8 mouse cellular contexts compared by ENCODE assay signal in genomic region chr12:98347550-98348318, GRCm38 (mm10).
DNase-seq lines count a peak whose midpoint lies in the region; ATAC-seq and TF ChIP-seq lines count a peak whose summit lies in the region.

No protein-coding gene starts in this region.

- no peak for TF ChIP-seq EP300 in heart, postnatal 0 days (IDR thresholded peaks at IDR 0.05; ENCODE audit: low read depth)

- no peaks in the 10 kb centered on the region for H3K4me1 ChIP-seq in heart, postnatal 0 days (ENCODE audit: control insufficient read depth, insufficient read depth)

- H3K4me2 ChIP-seq in heart, postnatal 0 days (ENCODE audit: low read depth, low read length) = no peak overlapping the region

- no peak overlapping the region for H3K4me3 ChIP-seq in heart, postnatal 0 days (ENCODE audit: low read depth, low read length)

- peak; percentile 38 for DNase-seq in gastrocnemius, adult 18-20 months (ENCODE audit: low spot score)
- no peak for DNase-seq in gastrocnemius, adult 8-10 months (ENCODE audit: low spot score in 2 of 2)
- DNase-seq in right cerebral cortex, adult 18-20 months = peak; percentile 63
- no peak for DNase-seq in right cerebral cortex, postnatal 25 days
- DNase-seq in c-Kit-positive CD71-positive TER-119-negative erythroid progenitor cells, embryonic 14.5 days (ENCODE audit: low read depth) = peak; percentile 23
- DNase-seq in heart, postnatal 0 days (ENCODE audit: low spot score) = peak; percentile 11
- peak; percentile 79 for DNase-seq in lung, postnatal 36 days
- DNase-seq in Muller cell, postnatal 12 days (ENCODE audit: inconsistent ontology term) = no peak

- H3K9ac ChIP-seq in heart, postnatal 0 days (replicated peaks; ENCODE audit: low read depth, low read length) = no peak overlapping the region

- H3K9me3 ChIP-seq in heart, postnatal 0 days (replicated peaks; ENCODE audit: control insufficient read depth, low read length) = no peaks in the 10 kb centered on the region

- no peaks in the 10 kb centered on the region for H3K36me3 ChIP-seq in heart, postnatal 0 days (replicated peaks; ENCODE audit: control insufficient read depth, insufficient read depth, low read length)

- TF ChIP-seq CTCF in heart, postnatal 0 days (IDR thresholded peaks at IDR 0.05; ENCODE audit: low read depth) = peak; percentile 56

- WGBS in heart, postnatal 0 days = 63% methylated on average over 13 of the region's 13 CpGs

- no peak for ATAC-seq in heart, postnatal 0 days (ENCODE audit: insufficient read depth, low read depth)

- no peak overlapping the region for H3K27ac ChIP-seq in heart, postnatal 0 days (ENCODE audit: low read depth)

- H3K27me3 ChIP-seq in heart, postnatal 0 days (ENCODE audit: control insufficient read depth, insufficient read depth, low read length) = no peaks in the 10 kb centered on the region

Comparison
In these comparisons a context has a peak if more than half of its experiments do, and no peak if none do; other contexts are left out.
1. DNase-seq: peak in gastrocnemius, adult 18-20 months (single experiment), right cerebral cortex, adult 18-20 months (single experiment), c-Kit-positive CD71-positive TER-119-negative erythroid progenitor cells, embryonic 14.5 days (single experiment), heart, postnatal 0 days (single experiment) and lung, postnatal 36 days (single experiment); none in gastrocnemius, adult 8-10 months (0 of 2), right cerebral cortex, postnatal 25 days (single experiment) and Muller cell, postnatal 12 days (single experiment).